Mouse (Mus musculus): ENCODE measurements around the gene Pdcd11. TPM values are rescaled to one million over a fixed set of nuclear protein-coding genes. Genes with fewer than 3 reads are reported as not detected.

The Pdcd11 gene
- total RNA-seq, 1 experiment: 117 TPM

DNA sequence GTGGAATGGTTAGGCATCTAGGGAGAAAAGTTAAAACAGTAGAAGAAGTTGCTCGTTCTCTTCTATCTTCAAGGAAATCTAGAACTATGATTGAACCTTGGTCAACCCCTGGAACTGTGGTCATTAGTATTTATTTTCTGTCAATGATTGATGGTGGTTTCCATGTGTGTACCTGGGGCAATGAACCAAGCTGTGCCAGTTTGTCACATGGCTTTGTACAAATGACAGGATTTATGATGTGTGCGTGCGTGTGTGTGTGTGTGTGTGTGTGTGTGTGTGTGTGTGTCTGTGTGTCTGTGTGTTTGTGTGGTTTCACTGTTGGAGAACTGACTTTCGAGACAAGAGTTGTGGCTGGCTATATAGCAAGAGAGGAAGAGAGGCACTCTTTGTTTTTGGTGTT is 37.1 kb upstream of the Pdcd11 start:
- Histone ChIP-seq H3K36me3 (ENCODE audit: control insufficient read depth, insufficient read depth, low read length, poor library complexity, severe bottlenecking) (peaks cover under 1% of the 10 kb centered on the region), H3K4me3 (ENCODE audit: insufficient read depth in 1 of 2, low read depth in 1 of 2, low read length in 2 of 2, poor library complexity in 1 of 2, severe bottlenecking in 1 of 2) (no peak overlapping the region), H3K4me1 (ENCODE audit: control insufficient read depth in 2 of 2, insufficient read depth in 2 of 2, low read length in 2 of 2, poor library complexity in 1 of 2) (peaks cover 6 to 7% of the 10 kb centered on the region in 2 experiments; a peak in 3 of 4 replicates), H3K9me3 (ENCODE audit: control insufficient read depth, insufficient read depth, low read depth, low read length) (no peaks in the 10 kb centered on the region), H3K27ac (ENCODE audit: insufficient read depth, low read depth, low read length, poor library complexity, severe bottlenecking) (no peak overlapping the region), H3K9ac (ENCODE audit: insufficient read depth, low read depth, low read length, poor library complexity, severe bottlenecking) (no peak overlapping the region)
- DNase-seq (ENCODE audit: low read depth, low spot score): no peak
- TF ChIP-seq MAFK (IDR thresholded peaks at IDR 0.05; ENCODE audit: insufficient read depth, low read depth, low read length): no peak
- in situ Hi-C loops (cut with MboI; ENCODE audit: low sequenced_read_pairs in 2 of 2, unreplicated experiment in 2 of 2): no loop called here

GRCm38 (mm10) chr19:47057684-47058083 is 32.9 kb upstream of the Pdcd11 start:
- Histone ChIP-seq H3K9me3 (ENCODE audit: control insufficient read depth, insufficient read depth, low read depth, low read length) (no peaks in the 10 kb centered on the region), H3K9ac (ENCODE audit: insufficient read depth, low read depth, low read length, poor library complexity, severe bottlenecking) (no peak overlapping the region), H3K27ac (ENCODE audit: insufficient read depth, low read depth, low read length, poor library complexity, severe bottlenecking) (no peak overlapping the region), H3K4me3 (ENCODE audit: insufficient read depth in 1 of 2, low read depth in 1 of 2, low read length in 2 of 2, poor library complexity in 1 of 2, severe bottlenecking in 1 of 2) (no peak overlapping the region), H3K4me1 (ENCODE audit: control insufficient read depth in 2 of 2, insufficient read depth in 2 of 2, low read length in 2 of 2, poor library complexity in 1 of 2) (no peaks in the 10 kb centered on the region), H3K36me3 (ENCODE audit: control insufficient read depth, insufficient read depth, low read length, poor library complexity, severe bottlenecking) (no peaks in the 10 kb centered on the region)
- TF ChIP-seq ZNF384 (IDR thresholded peaks at IDR 0.05; ENCODE audit: low read depth, low read length) (no peak), ZC3H11A (IDR thresholded peaks at IDR 0.05; ENCODE audit: borderline replicate concordance, low read depth, low read length) (no peak), CHD2 (IDR thresholded peaks at IDR 0.05; ENCODE audit: low read depth, low read length) (no peak), HCFC1 (IDR thresholded peaks at IDR 0.05; ENCODE audit: borderline replicate concordance, insufficient read depth, low read length) (no peak), MAFK (IDR thresholded peaks at IDR 0.05; ENCODE audit: insufficient read depth, low read depth, low read length) (no peak)
- DNase-seq (ENCODE audit: low read depth, low spot score): no peak
- in situ Hi-C loops (cut with MboI; ENCODE audit: low sequenced_read_pairs in 2 of 2, unreplicated experiment in 2 of 2): no loop called here

DNA sequence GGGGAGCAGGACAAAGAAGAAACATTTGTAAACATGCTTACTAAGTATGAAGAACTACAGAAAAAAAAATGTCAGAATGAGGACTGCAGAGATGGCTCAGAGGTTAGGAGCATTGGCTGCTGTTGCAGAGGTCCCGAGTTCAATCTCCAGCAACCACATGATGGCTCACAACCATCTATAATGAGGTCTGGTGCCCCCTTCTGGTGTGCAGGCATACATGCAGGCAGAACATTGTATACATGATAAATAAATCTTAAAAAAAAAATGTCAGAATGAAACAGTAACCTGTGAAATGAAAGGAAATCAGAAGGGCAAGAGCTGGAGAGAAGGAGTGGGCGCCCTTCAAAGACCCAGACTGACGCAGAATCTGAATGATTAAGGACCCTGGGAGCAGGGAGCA is 24.7 kb upstream of the Pdcd11 start:
- no peak for TF ChIP-seq CHD2 (IDR thresholded peaks at IDR 0.05; ENCODE audit: low read depth, low read length)
- no peak for TF ChIP-seq ZNF384 (IDR thresholded peaks at IDR 0.05; ENCODE audit: low read depth, low read length)
- TF ChIP-seq HCFC1 (IDR thresholded peaks at IDR 0.05; ENCODE audit: borderline replicate concordance, insufficient read depth, low read length): no peak
- TF ChIP-seq ZC3H11A (IDR thresholded peaks at IDR 0.05; ENCODE audit: borderline replicate concordance, low read depth, low read length): no peak
- TF ChIP-seq MAFK (IDR thresholded peaks at IDR 0.05; ENCODE audit: insufficient read depth, low read depth, low read length): no peak
- Histone ChIP-seq H3K4me3 (ENCODE audit: insufficient read depth in 1 of 2, low read depth in 1 of 2, low read length in 2 of 2, poor library complexity in 1 of 2, severe bottlenecking in 1 of 2) (no peak overlapping the region), H3K4me1 (ENCODE audit: control insufficient read depth in 2 of 2, insufficient read depth in 2 of 2, low read length in 2 of 2, poor library complexity in 1 of 2) (peaks cover 0 to 7% of the 10 kb centered on the region in 2 experiments; a peak in 1 of 4 replicates), H3K27ac (ENCODE audit: insufficient read depth, low read depth, low read length, poor library complexity, severe bottlenecking) (no peak overlapping the region), H3K9me3 (ENCODE audit: control insufficient read depth, insufficient read depth, low read depth, low read length) (no peaks in the 10 kb centered on the region), H3K36me3 (ENCODE audit: control insufficient read depth, insufficient read depth, low read length, poor library complexity, severe bottlenecking) (0 out of 2 replicates have a peak, but pooled peaks cover 2% of the 10 kb centered on the region), H3K9ac (ENCODE audit: insufficient read depth, low read depth, low read length, poor library complexity, severe bottlenecking) (no peak overlapping the region)
- no peak for DNase-seq (ENCODE audit: low read depth, low spot score)
- in situ Hi-C loops (cut with MboI; ENCODE audit: low sequenced_read_pairs in 2 of 2, unreplicated experiment in 2 of 2): no loop called here

- in situ Hi-C loops (cut with MboI; ENCODE audit: low sequenced_read_pairs in 2 of 2, unreplicated experiment in 2 of 2): no loop called here
Measured at GRCm38 (mm10) chr19:47067096-47067882, 23.3 kb upstream of the Pdcd11 start, which contains the start of gene Taf5. Gene Taf5, plus strand, starts transcription at chr19:47067746.

More at GRCm38 (mm10) chr19:47067096-47067882, 23.3 kb upstream of the Pdcd11 start, which contains the start of gene Taf5:
- peak; percentile 99 for DNase-seq (ENCODE audit: low read depth, low spot score)
- peak within 1 kb of the TSS; percentile 70 for H3K27ac ChIP-seq (ENCODE audit: insufficient read depth, low read depth, low read length, poor library complexity, severe bottlenecking)
- peaks cover 4% of the 10 kb centered on the region; the same call in 1 of the 2 replicates for H3K36me3 ChIP-seq (ENCODE audit: control insufficient read depth, insufficient read depth, low read length, poor library complexity, severe bottlenecking)
- no peaks in the 10 kb centered on the region for H3K9me3 ChIP-seq (ENCODE audit: control insufficient read depth, insufficient read depth, low read depth, low read length)
- peak within 1 kb of the TSS; percentile 89 to 90 for H3K4me3 ChIP-seq (ENCODE audit: insufficient read depth in 1 of 2, low read depth in 1 of 2, low read length in 2 of 2, poor library complexity in 1 of 2, severe bottlenecking in 1 of 2)
- peaks cover 0 to 7% of the 10 kb centered on the region in 2 experiments; a peak in 1 of 4 replicates for H3K4me1 ChIP-seq (ENCODE audit: control insufficient read depth in 2 of 2, insufficient read depth in 2 of 2, low read length in 2 of 2, poor library complexity in 1 of 2)
- TF ChIP-seq MAFK (IDR thresholded peaks at IDR 0.05; ENCODE audit: insufficient read depth, low read depth, low read length): 0 out of 2 replicates have a peak, but pooled peaks have one; percentile 12
- TF ChIP-seq CHD2 (IDR thresholded peaks at IDR 0.05; ENCODE audit: low read depth, low read length): 0 out of 2 replicates have a peak, but pooled peaks have one; percentile 16
- no peak for TF ChIP-seq ZC3H11A (IDR thresholded peaks at IDR 0.05; ENCODE audit: borderline replicate concordance, low read depth, low read length)
- TF ChIP-seq HCFC1 (IDR thresholded peaks at IDR 0.05; ENCODE audit: borderline replicate concordance, insufficient read depth, low read length): 0 out of 2 replicates have a peak, but pooled peaks have one; percentile 54
- peak; percentile 92 for TF ChIP-seq ZNF384 (IDR thresholded peaks at IDR 0.05; ENCODE audit: low read depth, low read length)
- H3K9ac ChIP-seq (ENCODE audit: insufficient read depth, low read depth, low read length, poor library complexity, severe bottlenecking): peak within 1 kb of the TSS; percentile 90
